Mouse (Mus musculus) neutrophil, adult 59 days (primary cell): ENCODE data around the gene Tmem265. TPM values are rescaled to one million over a fixed set of nuclear protein-coding genes. Genes with fewer than 3 reads are reported as not detected.

Experiments used
- total RNA-seq, 2 experiments: library from RNA; stranded (reverse); gene quantifications; 1 replicate in 1 of 2; 2 replicates in 1 of 2; pipeline ENCODE4 v1.2.4; 2023

The Tmem265 gene
- total RNA-seq = not detected

DNA sequence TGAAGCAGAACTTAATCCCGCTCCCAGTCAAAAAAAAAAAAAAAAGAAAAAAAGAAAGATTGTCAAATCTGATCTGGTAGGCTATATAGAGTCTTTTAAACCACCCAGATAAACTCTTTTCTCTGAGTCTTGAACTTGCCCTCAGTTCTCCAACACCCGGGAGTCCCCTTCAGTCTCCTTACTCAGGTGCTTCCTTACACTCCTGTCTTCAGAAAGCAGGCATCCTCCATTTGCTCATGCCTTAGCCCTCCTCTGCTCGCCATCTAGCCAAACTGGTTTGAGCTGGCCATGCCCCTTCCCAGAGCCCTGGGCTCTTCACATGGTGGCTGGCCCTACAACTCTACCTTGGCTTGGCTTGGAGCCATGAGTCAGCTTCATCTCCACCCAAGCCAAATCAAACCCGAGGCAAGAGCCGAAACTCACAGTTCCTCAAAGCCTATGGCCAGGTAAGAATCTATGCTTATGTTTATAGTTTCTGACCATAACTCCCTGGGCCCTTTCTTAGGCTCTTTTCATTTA lies at the start of gene Tmem265:
Gene Tmem265, plus strand, starts transcription at position 51 of the 519 bp plus-strand sequence.

DNA sequence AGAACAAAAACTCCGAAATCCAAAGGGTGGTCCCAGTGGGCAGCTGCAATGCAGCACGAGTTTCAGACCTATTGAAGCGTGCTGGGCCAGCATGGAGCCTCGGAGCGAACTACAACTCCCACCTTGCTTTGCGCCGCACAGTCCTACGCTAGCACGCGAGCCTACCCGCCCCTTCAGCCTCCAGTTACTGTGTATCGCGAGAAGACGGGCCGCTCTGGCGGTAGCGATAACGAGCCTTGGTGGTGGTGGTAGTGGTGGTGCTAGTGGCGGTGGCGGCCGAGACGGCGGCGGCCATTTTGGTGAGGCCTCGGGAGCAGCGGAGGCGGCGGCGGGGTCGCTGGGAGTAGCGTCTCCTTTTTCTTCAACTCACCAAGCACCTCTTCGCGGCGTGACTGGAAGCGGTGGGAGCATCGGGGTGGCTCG lies 49.4 kb upstream of the Tmem265 start, which contains the start of gene Srcap:
Gene Srcap, plus strand, starts transcription at position 176 of the 423 bp plus-strand sequence.

DNA sequence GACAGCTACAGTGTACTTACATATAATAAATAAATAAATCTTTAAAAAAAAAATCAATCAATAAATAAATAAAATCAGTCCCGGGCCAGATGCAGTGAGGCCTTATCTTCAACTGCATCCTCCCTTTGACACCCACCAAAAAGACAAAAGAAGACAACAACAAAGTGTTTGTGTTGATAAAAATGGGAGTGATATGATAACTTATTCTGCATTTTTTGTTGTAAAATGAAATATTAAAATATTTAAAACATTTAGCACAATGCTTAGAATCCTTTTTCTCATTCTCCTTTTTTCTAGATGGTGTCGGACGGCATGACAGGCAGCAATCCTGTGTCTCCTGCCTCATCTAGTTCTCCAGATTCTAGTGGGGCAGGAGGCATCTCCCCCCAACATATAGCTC lies 41.9 kb upstream of the Tmem265 start, which contains the start of gene Gm42715:
Gene Gm42715, plus strand, starts transcription at position 301 of the 400 bp plus-strand sequence.

GRCm38 (mm10) chr7:127572895-127573471 lies 11.8 kb downstream of the Tmem265 start, which contains the start of gene Phkg2:
Gene Phkg2, plus strand, starts transcription at chr7:127573340.

DNA sequence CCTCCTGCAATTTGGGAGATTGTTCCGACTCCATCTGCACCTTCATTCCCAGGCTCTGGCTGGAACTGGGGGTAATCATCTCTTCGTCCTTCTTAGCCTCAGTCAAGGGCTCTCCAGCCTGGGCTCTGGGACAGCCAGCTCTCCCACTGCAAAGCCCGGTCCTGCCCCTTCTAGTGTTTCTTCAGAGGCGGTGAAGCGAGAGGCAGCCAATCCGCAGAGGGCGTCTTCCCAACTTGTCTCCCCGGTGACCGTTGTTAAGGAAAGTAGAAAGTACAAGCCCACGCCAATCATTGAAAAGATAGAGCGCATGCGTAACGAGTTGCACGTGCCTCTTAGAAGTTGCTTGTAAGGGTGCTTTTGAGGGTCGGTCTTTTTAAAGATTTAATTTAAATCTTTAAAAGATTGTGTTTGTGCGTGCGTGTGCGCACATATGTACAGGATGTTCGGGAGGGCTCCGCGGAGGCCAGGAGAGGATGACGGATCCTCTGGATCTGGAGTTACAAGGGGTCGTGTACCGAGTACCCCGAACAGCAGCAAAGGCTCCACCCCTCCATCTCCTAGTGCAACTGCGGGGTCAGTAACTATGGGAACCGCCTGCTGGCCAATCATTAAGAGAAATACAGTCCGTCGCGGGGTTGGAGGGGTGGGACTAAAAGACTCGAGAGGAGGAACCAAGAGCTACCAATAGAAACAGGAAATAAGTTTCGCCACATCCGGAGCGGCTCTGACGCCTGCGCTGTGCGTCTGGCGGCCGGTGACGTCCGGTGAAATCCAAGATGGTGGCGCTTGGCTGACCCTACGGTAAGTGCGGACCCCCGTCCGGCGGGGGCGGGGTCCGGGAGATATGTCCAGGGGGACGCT lies 27.1 kb downstream of the Tmem265 start, which contains the start of the genes Ccdc189 and Rnf40:
Gene Ccdc189, minus strand, starts transcription at position 585 of the 861 bp plus-strand sequence.
Gene Rnf40, plus strand, starts transcription at position 757 of the 861 bp plus-strand sequence.

GRCm38 (mm10) chr7:127614891-127615843 lies 54.0 kb downstream of the Tmem265 start, which contains the start of gene Zfp629:
Gene Zfp629, minus strand, starts transcription at chr7:127615797.

Other genes starting within 250 kb of the Tmem265 start
- gene Zfp768, start 215.8 kb upstream of the Tmem265 start, total RNA-seq = 1 to 10 TPM; 7.0 to 9.0 TPM
- 1 to 10 TPM; 6.7 to 6.8 TPM for gene Zfp747, start 185.3 kb upstream of the Tmem265 start, total RNA-seq
- gene 9130019O22Rik, start 174.2 kb upstream of the Tmem265 start, total RNA-seq = 1 to 10 TPM; 1.1 to 3.0 TPM
- gene E430018J23Rik, start 167.8 kb upstream of the Tmem265 start, total RNA-seq = 1 to 10 TPM; 1.7 to 2.0 TPM
- 1 to 10 TPM; 3.0 to 3.9 TPM for gene Zfp764, start 154.6 kb upstream of the Tmem265 start, total RNA-seq
- gene Zfp688, start 139.3 kb upstream of the Tmem265 start, total RNA-seq = 10 to 100 TPM; 11.8 to 13.5 TPM
- 1 to 10 TPM; 1.4 to 3.0 TPM for gene Zfp689, start 112.2 kb upstream of the Tmem265 start, total RNA-seq
- 100 to 1,000 TPM; 127 to 135 TPM for gene Prr14, start 101.8 kb upstream of the Tmem265 start, total RNA-seq
- gene Fbrs, start 82.2 kb upstream of the Tmem265 start, total RNA-seq = 100 to 1,000 TPM; 244 to 257 TPM
- gene Srcap, start 49.4 kb upstream of the Tmem265 start, total RNA-seq = 10 to 100 TPM; 74.2 to 78.1 TPM
- gene Gm42715, start 41.8 kb upstream of the Tmem265 start, total RNA-seq = 10 to 100 TPM; 20.3 to 21.7 TPM
- gene Phkg2, start 11.9 kb downstream of the Tmem265 start, total RNA-seq = 100 to 1,000 TPM; 104 to 116 TPM
- gene Ccdc189, start 27.2 kb downstream of the Tmem265 start, total RNA-seq = 10 to 100 TPM; 16.7 to 19.2 TPM
- gene Rnf40, start 27.4 kb downstream of the Tmem265 start, total RNA-seq = 100 to 1,000 TPM; 158 to 167 TPM
- gene Zfp629, start 54.4 kb downstream of the Tmem265 start, total RNA-seq = 1 to 10 TPM; 2.3 to 5.2 TPM
- gene Bcl7c, start 147.5 kb downstream of the Tmem265 start, total RNA-seq = 10 to 100 TPM; 34.8 to 46.5 TPM
- not detected for gene Ctf1, start 151.3 kb downstream of the Tmem265 start, total RNA-seq
- gene Ctf2, start 170.8 kb downstream of the Tmem265 start, total RNA-seq = not detected
- 1 to 10 TPM; 6.0 to 7.0 TPM for gene Fbxl19, start 183.2 kb downstream of the Tmem265 start, total RNA-seq
- gene Orai3, start 208.4 kb downstream of the Tmem265 start, total RNA-seq = 10 to 100 TPM; 27.2 to 29.1 TPM
- 10 to 100 TPM; 30.9 to 31.9 TPM for gene Setd1a, start 215.3 kb downstream of the Tmem265 start, total RNA-seq
- under 1 TPM in 1 of 2 experiments, not detected in 1; 0.84 TPM for gene Gm49388, start 224.2 kb downstream of the Tmem265 start, total RNA-seq
- 10 to 100 TPM; 12.8 to 15.1 TPM for gene Hsd3b7, start 239.2 kb downstream of the Tmem265 start, total RNA-seq